Mouse (Mus musculus): ENCODE data around the gene Olfr373. TPM values are rescaled to one million over a fixed set of nuclear protein-coding genes. Genes with fewer than 3 reads are reported as not detected.
A peak's percentile ranks its signal among the peaks of the same experiment; 100 is the strongest.
"Not testable (repeated sequence)": the region's sequence is repeated elsewhere in the genome, so short reads cannot be mapped to it uniquely, and the experiment has no call there.

Olfr373 gene
- polyA plus RNA-seq, 1 experiment from 2014 or later = 0.03 TPM

- no peak overlapping the region for H3K27ac ChIP-seq
- H3K9ac ChIP-seq = no peak overlapping the region
- no peak overlapping the region for H3K4me2 ChIP-seq
- DNase-seq (no peak), ATAC-seq (ENCODE audit: low read depth) (no peak)
- 54% methylated on average over 6 of the region's 6 CpGs for WGBS (ENCODE audit: insufficient replicate concordance)
- no peaks in the 10 kb centered on the region for H3K36me3 ChIP-seq
- no peaks in the 10 kb centered on the region for H3K9me3 ChIP-seq (replicated peaks)
- no peaks in the 10 kb centered on the region for H3K27me3 ChIP-seq
- H3K4me3 ChIP-seq (replicated peaks) = no peak overlapping the region
- H3K4me1 ChIP-seq (replicated peaks) = no peaks in the 10 kb centered on the region
These were observed 27.9 kb downstream of the Olfr373 start for GRCm38 (mm10) chr8:72110876-72111275.

- no peak for DNase-seq
- Histone ChIP-seq H3K4me1 (replicated peaks) (no peaks in the 10 kb centered on the region), H3K4me2 (no peak overlapping the region), H3K27ac (no peak overlapping the region), H3K9me3 (replicated peaks) (no peaks in the 10 kb centered on the region), H3K36me3 (no peaks in the 10 kb centered on the region), H3K27me3 (no peaks in the 10 kb centered on the region), H3K4me3 (replicated peaks) (no peak overlapping the region), H3K9ac (no peak overlapping the region)
- 47% methylated on average over 3 of the region's 3 CpGs for WGBS (ENCODE audit: insufficient replicate concordance)
- ATAC-seq (ENCODE audit: low read depth) = no peak
These were observed 29.5 kb downstream of the Olfr373 start for GRCm38 (mm10) chr8:72112486-72112885.

DNA sequence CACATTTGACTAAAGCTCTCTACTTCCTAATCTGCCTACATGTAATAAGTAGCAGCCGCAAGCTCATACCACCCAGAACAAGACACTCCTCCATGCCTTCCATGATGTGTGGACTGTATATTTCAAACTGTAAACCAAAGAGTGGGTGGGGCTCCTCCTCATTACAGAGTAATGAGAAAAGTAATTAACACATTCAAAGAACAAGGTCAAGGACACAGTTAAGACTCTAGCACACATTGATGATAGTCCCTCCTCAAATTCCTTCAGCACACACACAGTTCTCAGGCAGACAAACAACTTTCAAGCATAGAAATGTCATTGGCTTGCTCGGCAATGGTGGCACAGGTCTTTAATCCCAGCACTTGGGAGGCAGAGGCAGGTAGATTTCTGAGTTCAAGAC, 32.2 kb downstream of the Olfr373 start:
- H3K36me3 ChIP-seq = no peaks in the 10 kb centered on the region
- no peaks in the 10 kb centered on the region for H3K9me3 ChIP-seq (replicated peaks)
- no peak overlapping the region for H3K27ac ChIP-seq
- no peaks in the 10 kb centered on the region for H3K4me1 ChIP-seq (replicated peaks)
- no peak overlapping the region for H3K4me2 ChIP-seq
- H3K27me3 ChIP-seq = no peaks in the 10 kb centered on the region
- H3K4me3 ChIP-seq (replicated peaks) = no peak overlapping the region
- no peak overlapping the region for H3K9ac ChIP-seq
- 70% methylated on average over 2 of the region's 2 CpGs for WGBS (ENCODE audit: insufficient replicate concordance)
- DNase-seq (no peak), ATAC-seq (ENCODE audit: low read depth) (no peak)

DNA sequence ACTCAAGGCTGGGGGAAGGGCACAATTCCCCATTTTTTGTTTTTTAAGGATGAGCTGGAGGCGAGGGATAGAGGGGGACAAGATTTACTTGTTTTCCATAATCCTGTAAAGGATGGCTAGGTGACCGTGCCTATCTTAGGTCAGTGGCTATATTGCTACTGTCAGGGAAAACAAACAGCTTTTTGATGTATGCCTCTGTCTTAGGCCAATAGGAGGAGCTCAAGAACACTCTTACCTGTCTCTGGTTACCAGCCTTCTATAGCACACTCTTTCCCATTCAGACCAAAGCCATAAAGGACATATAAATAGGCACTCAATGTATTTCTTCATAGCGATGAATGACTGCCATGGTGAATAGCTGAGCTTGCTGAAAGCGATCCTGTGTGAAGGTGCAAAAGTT, 35.6 kb downstream of the Olfr373 start:
- no peak for ATAC-seq (ENCODE audit: low read depth)

DNA sequence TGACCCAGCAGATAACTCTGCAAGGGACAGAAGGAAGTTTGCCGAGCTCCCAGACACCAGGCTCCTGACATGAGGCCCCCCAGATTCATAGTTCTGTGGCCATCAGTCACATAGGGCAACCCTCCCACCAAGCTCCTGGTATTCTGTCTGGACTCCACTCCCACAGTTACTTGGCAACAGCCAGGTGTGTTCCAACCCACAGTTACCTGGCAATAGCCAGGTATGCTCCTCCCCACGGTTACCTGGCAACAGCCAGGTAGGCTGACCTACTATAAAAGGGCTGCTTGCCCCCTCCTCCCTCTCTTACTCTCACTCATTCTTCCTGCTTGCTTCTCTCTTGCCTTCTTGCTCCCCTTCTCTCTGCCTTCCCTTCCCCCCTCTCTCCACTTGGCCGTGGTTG, 38.5 kb downstream of the Olfr373 start:
- not testable (repeated sequence) for H3K27me3 ChIP-seq; ATAC-seq (ENCODE audit: low read depth)
- 43% methylated on average over 3 of the region's 3 CpGs for WGBS (ENCODE audit: insufficient replicate concordance)

More for the DNA sequence above, 35.6 kb downstream of the Olfr373 start:
- no peaks in the 10 kb centered on the region for H3K9me3 ChIP-seq (replicated peaks)
- H3K9ac ChIP-seq = no peak overlapping the region
- H3K4me1 ChIP-seq (replicated peaks) = no peaks in the 10 kb centered on the region
- 37% methylated on average over 4 of the region's 4 CpGs for WGBS (ENCODE audit: insufficient replicate concordance)
- no peaks in the 10 kb centered on the region for H3K27me3 ChIP-seq
- no peak for DNase-seq
- H3K27ac ChIP-seq = no peak overlapping the region
- no peak overlapping the region for H3K4me3 ChIP-seq (replicated peaks)
- H3K4me2 ChIP-seq = no peak overlapping the region
- H3K36me3 ChIP-seq = no peaks in the 10 kb centered on the region

GRCm38 (mm10) chr8:72121997-72122396, 39.0 kb downstream of the Olfr373 start:
- 68% methylated on average over 1 of the region's 1 CpGs for WGBS (ENCODE audit: insufficient replicate concordance)
- Histone ChIP-seq H3K4me3 (replicated peaks) (no peak overlapping the region), H3K27me3 (no peaks in the 10 kb centered on the region), H3K4me2 (no peak overlapping the region), H3K9me3 (replicated peaks) (no peaks in the 10 kb centered on the region), H3K9ac (no peak overlapping the region), H3K4me1 (replicated peaks) (no peaks in the 10 kb centered on the region), H3K36me3 (no peaks in the 10 kb centered on the region), H3K27ac (no peak overlapping the region)
- no peak for DNase-seq
- ATAC-seq (ENCODE audit: low read depth) = no peak

More for the DNA sequence above, 38.5 kb downstream of the Olfr373 start:
- DNase-seq; H3K36me3 ChIP-seq; H3K27ac ChIP-seq; H3K4me2 ChIP-seq; H3K9me3 ChIP-seq (replicated peaks); H3K9ac ChIP-seq; H3K4me3 ChIP-seq (replicated peaks); H3K4me1 ChIP-seq (replicated peaks): not testable (repeated sequence)

DNA sequence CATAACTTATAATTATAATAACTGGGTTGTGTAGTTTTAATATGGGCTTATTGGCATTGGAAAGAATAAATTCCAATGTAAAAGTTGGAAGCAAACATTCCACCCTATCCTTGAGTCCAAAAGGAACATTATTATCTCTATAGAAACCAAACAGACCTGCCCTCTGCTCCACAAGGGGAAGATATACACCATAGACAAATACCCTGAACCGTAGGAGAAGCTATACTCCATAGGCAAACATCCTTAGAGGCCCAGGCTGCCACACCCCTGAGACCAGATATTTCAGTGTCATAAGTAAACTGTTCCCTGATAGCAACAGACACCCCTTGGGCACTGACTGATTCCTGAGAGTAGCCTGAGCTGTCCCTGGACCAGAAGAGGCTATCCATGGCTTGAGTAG, 44.9 kb downstream of the Olfr373 start:
- ATAC-seq (ENCODE audit: low read depth) = no peak
- H3K9me3 ChIP-seq (replicated peaks) = no peaks in the 10 kb centered on the region
- no peak overlapping the region for H3K4me3 ChIP-seq (replicated peaks)

GRCm38 (mm10) chr8:72131251-72131650, 48.3 kb downstream of the Olfr373 start:
- ATAC-seq (ENCODE audit: low read depth) (no peak), DNase-seq (no peak)

More for the DNA sequence above, 44.9 kb downstream of the Olfr373 start:
- no peak overlapping the region for H3K9ac ChIP-seq
- no peaks in the 10 kb centered on the region for H3K36me3 ChIP-seq
- H3K4me1 ChIP-seq (replicated peaks) = peaks cover 12% of the 10 kb centered on the region; the same call in 1 of the 2 replicates
- DNase-seq = no peak
- H3K4me2 ChIP-seq = no peak overlapping the region
- H3K27me3 ChIP-seq = 0 out of 2 replicates have a peak, but pooled peaks cover under 1% of the 10 kb centered on the region
- WGBS (ENCODE audit: insufficient replicate concordance) = 45% methylated on average over 1 of the region's 1 CpGs
- no peak overlapping the region for H3K27ac ChIP-seq

DNA sequence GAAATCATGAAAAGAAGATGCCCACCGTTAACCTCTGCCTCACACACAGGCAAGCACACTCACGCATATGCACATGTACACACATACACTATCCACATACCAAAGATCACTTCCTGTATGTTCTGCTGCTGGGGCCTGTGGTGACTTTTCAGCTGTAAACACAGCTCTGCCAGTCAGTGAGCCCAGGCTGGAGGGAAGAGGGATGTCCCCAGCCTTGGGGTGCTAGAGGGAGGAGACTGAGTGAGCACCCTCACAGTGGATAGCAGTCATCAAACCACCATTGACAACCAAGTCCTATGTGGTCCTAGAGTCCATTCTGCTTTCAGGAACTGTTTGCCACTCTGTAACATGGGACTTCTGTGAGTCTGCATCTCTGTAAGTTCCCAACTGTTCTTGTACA, 48.9 kb downstream of the Olfr373 start:
- peaks cover 38% of the 10 kb centered on the region for H3K27me3 ChIP-seq
- DNase-seq = no peak
- no peak overlapping the region for H3K9ac ChIP-seq
- WGBS (ENCODE audit: insufficient replicate concordance) = 52% methylated on average over 2 of the region's 2 CpGs
- H3K27ac ChIP-seq = no peak overlapping the region
- H3K4me3 ChIP-seq (replicated peaks) = no peak overlapping the region
- H3K4me2 ChIP-seq = no peak overlapping the region
- no peaks in the 10 kb centered on the region for H3K36me3 ChIP-seq
- ATAC-seq (ENCODE audit: low read depth) = no peak
- peaks cover 40% of the 10 kb centered on the region for H3K4me1 ChIP-seq (replicated peaks)
- no peaks in the 10 kb centered on the region for H3K9me3 ChIP-seq (replicated peaks)

More at GRCm38 (mm10) chr8:72131251-72131650, 48.3 kb downstream of the Olfr373 start:
- Histone ChIP-seq H3K4me2 (no peak overlapping the region), H3K4me1 (replicated peaks) (peaks cover 34% of the 10 kb centered on the region), H3K4me3 (replicated peaks) (no peak overlapping the region), H3K27ac (no peak overlapping the region), H3K36me3 (no peaks in the 10 kb centered on the region), H3K9ac (no peak overlapping the region), H3K9me3 (replicated peaks) (no peaks in the 10 kb centered on the region), H3K27me3 (peaks cover 32% of the 10 kb centered on the region)
- 37% methylated on average over 2 of the region's 2 CpGs for WGBS (ENCODE audit: insufficient replicate concordance)

GRCm38 (mm10) chr8:72132417-72132816, 49.4 kb downstream of the Olfr373 start:
- peaks cover 42% of the 10 kb centered on the region for H3K27me3 ChIP-seq
- 53% methylated on average over 1 of the region's 1 CpGs for WGBS (ENCODE audit: insufficient replicate concordance)
- H3K9me3 ChIP-seq (replicated peaks) = no peaks in the 10 kb centered on the region
- H3K4me2 ChIP-seq = no peak overlapping the region
- peaks cover 45% of the 10 kb centered on the region for H3K4me1 ChIP-seq (replicated peaks)
- ATAC-seq (ENCODE audit: low read depth) (no peak), DNase-seq (no peak)
- H3K27ac ChIP-seq = no peak overlapping the region
- H3K4me3 ChIP-seq (replicated peaks) = no peak overlapping the region
- H3K9ac ChIP-seq = no peak overlapping the region
- H3K36me3 ChIP-seq = no peaks in the 10 kb centered on the region

DNA sequence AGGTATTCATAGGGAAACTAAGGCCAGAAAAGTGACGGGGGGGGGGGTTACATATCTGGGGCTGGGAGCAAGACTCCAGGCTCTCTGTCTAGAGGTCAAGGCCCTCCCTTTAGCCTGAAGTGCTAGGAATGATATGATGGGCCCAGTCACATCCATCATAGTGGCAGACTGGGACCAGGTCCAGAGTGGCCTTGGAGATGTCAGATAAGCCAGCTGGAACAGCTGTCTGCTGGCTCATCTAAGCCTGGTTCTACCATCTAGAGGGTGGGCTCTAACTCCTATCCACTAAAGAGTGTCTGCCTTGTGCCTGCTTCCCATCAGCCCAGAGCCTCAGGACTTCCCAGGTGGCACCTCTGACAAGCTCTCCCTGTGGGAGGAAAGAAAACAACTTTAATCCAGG, 49.9 kb downstream of the Olfr373 start:
- WGBS (ENCODE audit: insufficient replicate concordance) = 41% methylated on average over 1 of the region's 1 CpGs
- H3K27me3 ChIP-seq = peaks cover 46% of the 10 kb centered on the region
- ATAC-seq (ENCODE audit: low read depth) = no peak
- no peaks in the 10 kb centered on the region for H3K36me3 ChIP-seq
- H3K4me2 ChIP-seq = no peak overlapping the region
- H3K9ac ChIP-seq = no peak overlapping the region
- H3K4me1 ChIP-seq (replicated peaks) = peaks cover 49% of the 10 kb centered on the region
- DNase-seq = no peak
- H3K9me3 ChIP-seq (replicated peaks) = no peaks in the 10 kb centered on the region
- no peak overlapping the region for H3K4me3 ChIP-seq (replicated peaks)
- H3K27ac ChIP-seq = no peak overlapping the region; the same call in 1 of the 2 replicates

- H3K36me3 ChIP-seq = peaks cover 2% of the 10 kb centered on the region; the same call in 1 of the 2 replicates
- peaks cover 46% of the 10 kb centered on the region for H3K27me3 ChIP-seq
- WGBS (ENCODE audit: insufficient replicate concordance) = 13% methylated on average over 1 of the region's 1 CpGs
- H3K9ac ChIP-seq = no peak overlapping the region
- peaks cover 51% of the 10 kb centered on the region for H3K4me1 ChIP-seq (replicated peaks)
- H3K4me3 ChIP-seq (replicated peaks) = no peak overlapping the region
- H3K4me2 ChIP-seq = no peak overlapping the region
- H3K27ac ChIP-seq = no peak overlapping the region; the same call in 1 of the 2 replicates
- no peaks in the 10 kb centered on the region for H3K9me3 ChIP-seq (replicated peaks)
- ATAC-seq (ENCODE audit: low read depth) (0 out of 2 replicates have a peak, but pooled peaks have one; percentile 30), DNase-seq (no peak)
These were observed 50.5 kb downstream of the Olfr373 start for GRCm38 (mm10) chr8:72133507-72133906.
